Mouse (Mus musculus) embryo, embryonic 11 days (tissue): ENCODE data around the gene Hpca.

Experiments used
- DNase-seq: peaks from one replicate; pipeline ENCODE4 v3.0.0-alpha.2; 2015

Hpca gene

DNA sequence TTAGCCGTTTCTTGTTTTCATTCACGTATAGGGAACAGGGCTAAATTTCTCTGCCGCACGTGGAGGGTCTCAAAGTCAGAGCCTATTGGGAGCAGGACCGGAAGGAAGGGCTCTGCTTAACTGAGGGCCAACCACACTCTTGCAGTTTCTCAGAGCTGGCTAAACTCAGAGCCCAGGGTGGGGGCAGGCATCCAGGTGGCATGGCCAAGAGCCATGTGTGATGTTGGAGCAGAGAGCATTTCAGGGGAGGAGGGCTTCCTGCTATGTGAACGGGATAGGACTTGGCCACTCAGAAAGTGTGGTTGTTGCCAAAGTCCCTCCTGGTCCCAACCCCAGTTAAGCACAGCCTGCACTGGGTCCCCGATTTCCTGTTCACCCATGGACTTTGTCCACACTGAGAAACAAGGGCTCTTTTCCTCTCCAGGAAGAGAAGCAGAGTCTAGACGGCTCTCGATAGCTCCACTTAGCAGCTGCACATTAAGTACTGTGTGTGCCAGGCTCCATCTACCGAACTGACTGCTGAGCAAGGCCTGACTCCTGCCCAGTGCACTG, 14.4 kb downstream of the Hpca start:
- DNase-seq: no peak

- no peak for DNase-seq
These were observed 15.8 kb downstream of the Hpca start for GRCm38 (mm10) chr4:129106073-129106472.

GRCm38 (mm10) chr4:129105356-129105755, 16.5 kb downstream of the Hpca start, which contains the start of gene Tmem54:
Gene Tmem54 (plus strand): TSS chr4:129105548.
- peak; percentile 52 for DNase-seq

GRCm38 (mm10) chr4:129102133-129102829, 19.6 kb downstream of the Hpca start:
- no peak for DNase-seq

- DNase-seq: no peak
These were observed 24.8 kb downstream of the Hpca start for GRCm38 (mm10) chr4:129097006-129097405.

GRCm38 (mm10) chr4:129095276-129095675, 26.6 kb downstream of the Hpca start:
- no peak for DNase-seq

DNA sequence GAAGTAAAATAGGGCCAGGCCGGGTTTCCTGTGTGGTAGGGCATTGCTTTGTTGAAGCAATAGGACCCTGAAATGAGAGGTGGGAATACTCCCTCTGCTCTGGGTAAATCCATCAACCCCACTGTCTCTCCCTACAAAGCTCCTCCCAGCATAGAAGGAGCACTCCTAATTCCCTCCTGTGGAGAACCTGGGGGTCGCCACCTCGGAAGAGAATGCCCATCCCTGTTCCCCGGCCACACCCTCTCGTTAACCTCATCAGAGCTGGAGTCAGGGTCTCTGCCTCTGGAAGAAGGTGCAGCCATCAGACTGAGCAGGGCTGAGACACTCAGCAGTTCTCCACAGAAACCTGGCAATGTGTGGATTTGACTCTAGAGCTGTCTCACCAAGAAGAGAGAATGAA, 34.0 kb downstream of the Hpca start:
- DNase-seq: no peak

DNA sequence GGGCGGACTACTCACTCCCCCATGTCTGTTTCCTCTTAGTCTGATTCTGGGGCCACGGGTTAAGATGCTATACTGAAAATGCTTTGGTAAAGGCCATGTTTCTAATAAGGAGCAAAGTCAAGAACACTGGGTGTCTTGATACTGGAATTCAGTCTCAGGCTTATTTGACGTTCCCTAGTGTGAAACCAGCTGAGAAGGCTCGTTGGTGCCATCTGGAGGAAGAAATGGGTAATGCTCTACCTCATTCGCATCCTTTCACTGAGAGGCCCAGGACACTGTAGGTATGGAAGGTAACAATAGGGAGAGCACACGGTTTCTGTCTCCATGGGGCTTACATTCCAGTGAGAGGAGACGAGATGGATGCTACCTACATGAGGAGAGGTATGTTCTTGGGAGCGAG, 35.8 kb downstream of the Hpca start:
- peak; percentile 77 for DNase-seq

DNA sequence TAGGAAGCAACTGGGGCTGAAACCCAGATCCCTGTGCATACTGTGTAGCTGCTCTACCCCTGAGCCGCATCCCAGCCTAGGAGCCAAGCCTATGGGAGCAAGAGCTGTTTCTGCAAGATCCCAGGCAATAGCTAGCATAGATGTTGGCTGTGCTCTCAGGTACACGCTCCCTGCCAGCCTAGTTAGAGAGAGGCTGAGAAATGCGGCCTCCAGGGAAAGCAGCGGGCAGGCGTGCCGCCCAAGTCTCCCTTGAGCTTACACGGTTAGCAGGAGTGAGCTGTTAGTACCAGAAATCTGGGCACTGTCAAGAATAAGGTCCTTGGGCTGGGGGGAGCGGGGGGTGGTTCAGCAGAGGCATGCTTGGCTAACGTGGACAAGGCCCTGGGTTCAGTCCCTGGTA, 36.9 kb downstream of the Hpca start:
- no peak for DNase-seq

- DNase-seq: peak; percentile 86
These were observed 39.3 kb downstream of the Hpca start for GRCm38 (mm10) chr4:129082379-129083115.

DNA sequence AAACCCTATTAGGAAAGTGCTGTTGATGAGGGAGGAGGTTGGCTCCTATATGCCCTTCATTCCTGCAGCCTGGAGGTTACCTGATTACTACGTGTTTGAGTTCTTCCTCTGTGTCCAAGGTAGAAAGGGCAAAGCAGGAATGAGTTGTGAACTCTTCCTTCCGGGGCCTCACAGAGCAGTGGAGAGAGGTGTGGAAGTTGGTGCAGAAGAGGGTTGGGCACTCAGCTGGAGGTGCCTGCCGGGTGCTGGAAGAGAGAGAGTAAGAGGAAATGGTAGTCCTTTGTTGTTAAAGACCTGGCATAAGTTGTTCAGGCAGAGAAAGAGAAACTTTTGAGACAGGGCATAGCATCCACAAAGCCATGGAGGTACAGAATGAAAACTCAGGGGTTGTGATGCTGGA, 39.9 kb downstream of the Hpca start:
- DNase-seq: no peak

GRCm38 (mm10) chr4:129081512-129081911, 40.3 kb downstream of the Hpca start:
- no peak for DNase-seq

GRCm38 (mm10) chr4:129081041-129081440, 40.8 kb downstream of the Hpca start:
- DNase-seq: no peak

DNA sequence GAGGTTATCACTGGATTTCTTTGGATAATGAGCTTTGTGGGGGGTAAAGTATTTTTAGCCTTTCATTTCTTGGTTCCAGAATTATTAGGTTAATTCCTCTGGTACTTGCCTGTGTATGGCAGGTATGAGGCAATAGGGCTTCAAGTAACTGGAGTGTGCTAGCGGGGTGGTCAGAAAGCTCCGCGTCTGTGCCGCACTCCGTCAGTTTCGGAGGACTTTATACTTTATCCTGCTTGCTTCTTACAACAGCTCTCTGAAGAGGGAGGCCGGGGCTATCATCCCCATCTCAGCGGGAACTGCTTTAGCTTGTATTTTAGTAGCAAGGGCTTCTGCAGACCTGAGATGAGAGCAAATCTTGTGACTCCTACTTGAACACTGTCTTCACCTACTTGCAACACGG, 42.7 kb downstream of the Hpca start:
- DNase-seq: no peak

GRCm38 (mm10) chr4:129068848-129069247, 53.0 kb downstream of the Hpca start:
- no peak for DNase-seq

- no peak for DNase-seq
These were observed 54.0 kb downstream of the Hpca start for GRCm38 (mm10) chr4:129067638-129068415.

DNA sequence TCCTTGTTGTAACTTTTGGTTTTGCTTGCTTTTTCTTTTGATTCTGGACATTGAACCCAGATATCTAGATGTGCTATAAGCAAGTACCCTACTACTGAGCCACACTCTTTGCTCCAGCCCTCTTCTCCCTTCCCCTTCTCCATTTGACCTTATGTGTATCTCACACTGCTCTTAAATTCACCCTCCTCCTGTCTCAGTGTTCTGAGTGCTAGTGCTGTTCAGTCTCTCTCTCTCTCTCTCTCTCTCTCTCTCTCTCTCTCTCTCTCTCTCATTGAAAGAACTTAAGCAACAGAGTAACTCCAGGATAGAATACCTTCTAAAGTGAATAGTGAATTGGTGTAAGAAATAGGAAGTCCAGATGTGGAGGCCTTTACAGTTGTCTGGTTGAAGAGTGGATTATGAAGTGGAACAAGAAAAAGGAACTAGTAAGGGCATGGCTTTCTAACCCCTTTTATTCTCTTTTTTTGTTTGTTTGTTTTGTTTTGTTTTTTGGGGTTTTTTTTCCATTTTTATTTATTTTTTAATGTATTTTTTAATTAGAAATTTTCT, 56.1 kb downstream of the Hpca start:
- no peak for DNase-seq

DNA sequence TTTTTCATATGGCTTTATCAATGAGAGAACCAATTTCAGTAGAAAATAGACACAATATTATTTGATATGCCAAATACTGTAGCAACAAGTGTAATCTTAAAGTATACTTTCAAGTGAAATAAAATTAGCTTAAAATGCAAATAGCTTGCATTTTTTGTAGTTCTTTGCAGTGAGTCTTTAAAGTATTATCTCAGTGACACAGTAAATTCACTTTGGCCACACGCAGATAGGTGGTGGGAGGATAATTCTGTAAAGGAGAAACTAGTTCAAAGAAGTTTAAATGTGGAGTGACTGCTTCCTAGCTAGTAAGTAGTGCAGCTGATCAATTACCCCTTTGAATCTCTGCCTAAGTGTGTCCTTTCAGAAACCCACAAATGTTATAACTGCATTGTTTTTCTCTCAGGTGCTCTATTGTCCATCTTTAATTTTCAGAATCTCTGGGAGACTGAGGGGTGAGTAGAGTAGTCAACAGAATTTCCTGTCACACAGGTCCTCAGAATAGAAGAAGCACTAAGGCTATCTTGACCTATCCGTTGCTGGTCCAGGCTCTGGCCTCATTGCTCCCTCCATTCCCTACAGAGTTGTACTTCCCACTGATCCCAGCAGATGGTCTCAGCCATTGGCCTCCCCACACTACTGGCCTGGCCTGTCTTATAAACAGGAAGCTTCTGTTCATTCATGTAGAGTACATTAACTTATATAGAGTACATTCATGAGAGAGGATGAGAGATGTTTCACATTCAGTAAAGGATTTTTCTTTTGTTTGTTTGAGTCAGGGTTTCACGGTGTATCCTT, 59.4 kb downstream of the Hpca start:
- no peak for DNase-seq
